Mouse (Mus musculus): Measurements from ENCODE around the gene Thada.

Gene Thada

DNA sequence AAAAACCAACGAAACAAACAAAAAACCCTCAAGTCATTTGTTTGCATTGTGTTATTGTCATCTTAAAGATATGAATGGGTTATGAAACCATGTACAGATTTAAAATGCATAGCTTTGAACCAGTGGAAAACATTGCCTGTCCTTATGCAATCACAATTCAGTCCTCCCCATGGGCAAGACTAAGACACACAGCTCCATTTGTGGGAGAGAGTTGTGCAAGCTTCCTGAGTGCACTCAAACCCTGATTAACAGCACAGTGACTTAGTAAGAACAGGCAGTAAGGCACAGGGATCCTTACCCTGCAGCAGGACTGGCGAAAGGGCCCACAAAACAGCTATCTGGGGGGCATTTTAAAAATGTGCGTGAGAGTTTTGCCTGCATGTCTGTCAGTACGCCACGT is 11.2 kb upstream of the Thada start:
- DNase-seq (ENCODE audit: low spot score in 2 of 2) = no peak

DNA sequence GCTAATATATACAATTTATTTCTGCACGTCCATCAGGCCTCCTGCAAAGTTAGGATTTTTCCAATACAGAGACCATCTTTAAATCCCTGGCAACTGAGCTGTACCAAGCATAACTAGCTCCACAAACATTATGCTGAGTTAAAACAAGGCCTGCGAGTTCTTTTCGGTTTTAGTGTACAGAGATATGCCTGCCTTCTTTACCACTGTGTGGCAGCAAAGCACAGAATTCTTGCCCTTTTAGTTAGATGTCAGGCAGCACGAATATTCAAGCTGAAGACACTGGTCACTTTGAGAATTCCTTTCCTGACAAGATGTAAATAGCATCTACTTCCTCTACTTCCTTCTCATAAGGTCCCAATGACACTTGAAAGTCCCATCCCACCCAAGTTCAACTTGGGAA is 8.3 kb upstream of the Thada start:
- DNase-seq (ENCODE audit: low spot score in 2 of 2) = no peak

DNA sequence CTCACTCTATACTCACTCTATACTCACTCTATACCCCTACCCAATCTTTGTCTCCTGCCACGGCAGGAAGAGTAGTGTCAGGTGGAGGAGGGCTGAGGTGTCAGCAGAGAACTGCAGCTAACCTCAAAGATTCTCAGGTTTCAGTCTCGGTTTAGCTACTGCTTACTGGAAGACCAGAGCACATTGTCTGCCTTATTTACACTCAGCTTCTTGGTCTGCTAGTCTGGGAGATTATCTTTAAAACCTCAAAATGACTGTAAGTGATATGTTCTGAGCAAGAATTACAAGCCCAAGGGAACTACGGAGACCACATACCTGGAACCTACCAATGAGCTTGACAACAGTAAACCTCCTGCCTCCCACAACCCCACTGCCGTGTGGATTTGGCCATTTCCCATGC is 31.0 kb downstream of the Thada start:
- DNase-seq (ENCODE audit: low spot score in 2 of 2) = no peak

DNA sequence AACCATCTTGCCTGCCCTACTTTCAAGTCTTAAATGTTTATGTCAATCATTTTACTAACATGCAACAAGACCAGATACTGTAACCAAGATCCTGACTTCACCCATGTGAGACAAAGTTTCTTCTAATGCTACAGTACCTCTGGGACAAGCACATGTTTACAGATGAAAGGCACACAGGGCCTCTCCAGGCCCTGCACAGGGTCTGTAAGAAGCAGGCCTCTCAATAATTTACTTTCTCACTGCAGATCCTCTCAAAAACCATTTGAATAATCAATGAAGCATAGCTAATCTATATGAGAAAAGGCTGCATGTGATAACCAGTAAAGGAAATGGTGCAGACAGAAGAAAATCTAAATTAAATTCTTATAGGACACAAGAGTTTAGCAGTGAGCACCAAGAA is 31.8 kb downstream of the Thada start:
- no peak for DNase-seq (ENCODE audit: low spot score in 2 of 2)

DNA sequence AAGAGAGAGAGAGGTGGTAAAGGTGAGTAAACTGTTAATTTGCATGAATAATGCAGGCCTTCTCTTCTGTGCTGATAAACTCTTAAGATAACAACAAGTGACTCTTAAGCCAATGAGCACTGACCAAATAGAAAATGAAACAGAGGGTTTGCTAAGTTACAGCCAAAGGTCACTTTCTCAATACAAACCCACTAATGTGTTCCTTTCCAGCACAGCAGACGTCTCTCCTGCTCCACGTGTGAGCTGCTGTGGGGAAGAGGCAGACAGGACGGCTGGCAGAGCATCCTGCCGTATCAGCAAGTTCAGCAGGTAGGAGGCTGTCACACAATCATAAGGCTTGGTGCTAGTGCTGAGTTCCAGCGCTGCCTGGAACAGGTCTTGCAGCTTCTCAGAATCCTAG is 34.0 kb downstream of the Thada start:
- no peak for DNase-seq (ENCODE audit: low spot score in 2 of 2)

DNA sequence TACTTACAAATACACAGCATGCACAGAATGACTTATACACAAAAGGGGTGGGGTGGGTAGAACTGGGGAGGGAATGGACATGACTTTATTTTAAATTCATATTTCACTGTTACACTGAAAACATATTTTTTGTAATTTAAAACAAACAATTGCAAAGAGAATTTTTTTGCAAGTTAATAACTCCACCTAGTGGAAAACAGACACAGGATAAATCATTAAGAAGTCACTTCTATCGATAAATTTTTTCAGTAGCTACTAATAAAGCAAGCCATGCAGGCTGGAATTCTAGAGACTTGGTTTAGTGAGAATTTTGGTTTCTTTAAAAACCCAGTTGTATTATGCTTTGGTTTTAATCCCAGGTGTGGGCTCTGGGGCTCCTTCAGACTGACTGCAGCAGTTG is 41.7 kb downstream of the Thada start:
- no peak for DNase-seq (ENCODE audit: low spot score in 2 of 2)

DNA sequence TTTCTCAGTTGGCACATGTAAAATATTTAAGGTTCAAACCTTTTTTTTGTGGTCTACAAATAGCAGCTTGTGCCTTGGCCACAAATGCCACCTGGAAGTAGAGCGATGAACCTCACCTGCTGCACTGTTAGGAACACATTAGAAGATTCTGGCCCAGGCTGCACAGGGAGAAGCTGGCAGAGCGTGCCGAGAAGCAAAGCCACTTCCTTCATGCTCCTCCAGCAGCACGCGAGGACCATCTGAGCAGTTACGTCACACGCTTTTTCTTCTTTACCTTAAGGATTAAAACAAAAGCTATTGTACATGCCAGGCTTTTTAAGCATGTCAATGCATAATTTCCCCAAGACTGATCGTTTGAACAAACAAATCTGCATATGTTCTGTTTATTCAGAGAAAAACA is 43.1 kb downstream of the Thada start:
- DNase-seq (ENCODE audit: low spot score in 2 of 2) = no peak

DNA sequence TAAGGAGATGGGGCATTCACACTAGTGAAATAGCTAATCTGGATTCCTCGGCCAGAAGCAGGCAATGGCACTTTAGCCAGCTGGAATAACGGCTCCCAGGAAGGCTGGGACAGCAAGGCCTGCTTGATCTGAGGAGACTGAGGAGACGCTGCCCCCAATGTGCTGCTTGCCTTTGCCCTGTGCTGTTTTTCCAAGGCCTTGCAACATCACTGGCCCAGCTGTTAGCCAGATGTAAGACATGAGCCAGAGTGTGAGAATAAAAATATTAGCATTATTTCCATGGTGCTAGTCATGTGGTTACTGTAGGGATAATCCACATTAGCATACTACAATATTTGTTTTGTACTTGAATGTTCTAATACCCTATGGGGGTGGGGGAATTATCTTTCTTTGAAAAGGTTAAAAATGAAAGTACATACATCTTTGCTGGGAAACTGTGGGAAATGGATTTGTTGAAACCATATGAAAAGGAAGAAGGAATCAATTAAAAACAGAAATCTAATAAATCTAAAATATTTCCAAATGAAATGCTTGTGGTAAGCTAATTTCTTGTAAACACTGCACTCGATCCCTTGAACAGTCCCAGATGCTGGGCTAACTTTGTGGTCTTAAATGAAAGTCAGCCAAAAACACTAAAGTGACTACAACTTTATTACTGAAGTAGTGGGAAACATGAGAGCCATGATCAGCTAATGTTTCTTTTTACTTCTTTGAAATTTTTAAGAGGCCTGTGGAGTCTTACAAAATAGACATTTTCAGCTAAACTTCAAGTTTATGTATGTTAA is 43.8 kb downstream of the Thada start:
- DNase-seq (ENCODE audit: low spot score in 2 of 2) = peak; percentile 20 to 71

DNA sequence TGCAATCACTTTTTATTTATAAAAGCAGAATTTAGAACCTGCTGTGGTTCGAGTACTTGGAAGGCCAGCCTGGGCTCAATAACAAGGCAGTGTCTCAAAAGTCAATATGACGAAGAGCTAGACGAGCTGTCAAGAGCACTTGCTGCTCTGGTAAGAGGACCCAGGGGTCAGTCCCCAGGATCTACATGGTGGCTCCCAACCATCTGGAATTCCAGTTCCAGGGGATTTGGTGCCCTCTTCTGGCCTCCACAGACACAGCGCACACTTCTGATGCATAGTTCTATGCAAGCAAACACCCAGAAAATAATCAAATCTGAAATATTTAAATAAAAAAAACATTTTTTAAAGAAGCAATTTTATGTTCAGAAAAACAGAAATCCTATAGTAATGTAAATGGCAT is 45.0 kb downstream of the Thada start:
- no peak for DNase-seq (ENCODE audit: low spot score in 2 of 2)

DNA sequence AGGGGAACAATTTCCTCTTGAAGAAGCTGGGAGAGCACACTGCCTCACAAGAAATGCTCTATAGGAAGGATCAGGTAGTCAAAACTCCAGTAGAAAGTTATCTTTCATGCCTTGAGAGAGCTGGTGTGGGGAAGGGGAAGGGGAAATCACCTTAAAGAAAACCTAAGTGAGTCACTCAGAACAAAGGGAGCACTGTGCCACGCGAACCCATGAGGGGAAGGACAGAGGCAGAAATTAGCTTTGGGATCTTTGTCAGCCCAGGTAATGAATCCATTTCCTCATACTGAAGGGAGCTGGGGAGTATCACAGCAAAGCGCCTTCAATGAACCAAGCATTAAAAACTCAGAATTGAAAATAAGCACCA is 45.7 kb downstream of the Thada start:
- no peak for DNase-seq (ENCODE audit: low spot score in 2 of 2)

DNA sequence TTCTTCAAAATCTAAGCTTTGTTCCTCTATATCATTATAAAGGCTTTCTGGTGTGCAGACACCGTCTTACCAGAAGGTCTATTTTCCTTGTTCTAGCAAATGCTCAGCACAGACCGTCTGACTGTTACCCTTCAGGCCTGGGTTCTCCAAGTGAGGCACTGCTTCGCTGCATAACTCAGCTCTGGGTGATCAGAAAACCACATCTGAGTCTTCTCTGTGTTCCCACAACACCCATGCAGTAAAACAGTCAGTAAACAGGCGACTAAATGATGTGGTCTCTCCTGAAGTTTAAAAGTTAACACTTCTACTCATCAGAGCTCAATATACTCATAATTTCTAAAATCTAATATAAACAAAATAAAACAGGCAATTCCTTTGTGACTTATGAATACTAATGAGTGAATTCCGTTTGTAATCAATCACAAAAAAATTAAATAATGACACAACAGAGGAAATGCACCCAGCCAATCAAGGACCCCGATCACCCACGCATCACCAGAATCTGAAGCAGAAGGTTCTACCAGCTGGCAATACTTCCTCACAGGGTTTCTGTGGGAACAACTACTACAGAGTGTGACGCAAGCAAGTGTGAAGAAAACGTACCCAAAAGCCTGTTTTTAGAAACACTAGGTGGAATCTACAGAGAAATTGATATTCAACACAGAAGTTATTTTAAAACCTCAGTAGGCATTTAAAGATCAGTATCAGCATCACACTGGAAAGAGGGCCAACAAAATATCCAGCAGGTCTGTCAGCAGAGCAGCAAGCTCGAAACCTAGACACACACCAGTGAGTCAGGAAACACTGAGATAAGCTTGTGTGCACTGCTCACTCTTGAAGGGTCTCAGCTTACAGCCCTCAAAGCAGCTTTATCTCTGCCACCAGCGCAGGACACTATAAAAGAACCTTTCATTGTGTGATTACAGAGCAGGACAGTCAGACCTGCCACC is 46.4 kb downstream of the Thada start:
- peak in 1 of 2 experiments; percentile 15 for DNase-seq (ENCODE audit: low spot score in 2 of 2)

DNA sequence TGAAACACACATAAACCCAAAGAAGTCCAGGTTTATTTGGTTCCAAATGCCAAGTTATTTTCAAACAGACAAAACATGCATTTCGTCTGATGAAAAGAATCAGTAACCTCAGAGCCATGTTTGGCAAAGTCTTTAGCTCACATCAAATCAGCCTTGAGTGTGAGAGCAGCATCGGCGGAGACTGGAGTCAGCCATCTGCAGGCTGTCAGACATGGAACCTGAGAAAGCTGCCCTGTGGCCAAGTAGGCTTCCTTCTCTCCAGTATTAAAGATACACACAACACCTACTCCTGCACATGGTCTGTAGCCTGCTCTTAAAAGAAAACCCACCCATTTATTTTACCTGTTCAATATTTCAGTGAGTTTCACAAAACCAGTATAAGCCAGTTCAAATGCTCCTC is 50.1 kb downstream of the Thada start:
- DNase-seq (ENCODE audit: low spot score in 2 of 2) = no peak

DNA sequence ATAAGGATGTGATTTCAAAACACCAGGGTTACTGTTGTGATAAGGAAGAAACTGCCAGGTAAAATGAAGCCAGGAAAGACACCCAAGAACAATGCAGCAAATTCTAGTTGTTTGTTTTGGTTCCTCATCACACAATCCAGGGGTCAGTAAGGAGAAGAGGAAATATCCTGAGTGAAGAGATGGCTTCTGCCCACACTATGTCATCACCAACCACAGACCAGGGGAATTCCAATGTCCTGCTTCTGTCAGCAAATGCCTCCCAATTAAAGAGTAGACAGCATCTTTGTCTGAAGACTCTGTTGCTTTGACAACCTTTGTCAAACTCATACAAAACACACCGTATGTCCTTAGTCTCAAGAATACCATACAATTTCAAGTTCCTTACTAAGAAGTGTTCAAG is 57.3 kb downstream of the Thada start:
- no peak for DNase-seq (ENCODE audit: low spot score in 2 of 2)

DNA sequence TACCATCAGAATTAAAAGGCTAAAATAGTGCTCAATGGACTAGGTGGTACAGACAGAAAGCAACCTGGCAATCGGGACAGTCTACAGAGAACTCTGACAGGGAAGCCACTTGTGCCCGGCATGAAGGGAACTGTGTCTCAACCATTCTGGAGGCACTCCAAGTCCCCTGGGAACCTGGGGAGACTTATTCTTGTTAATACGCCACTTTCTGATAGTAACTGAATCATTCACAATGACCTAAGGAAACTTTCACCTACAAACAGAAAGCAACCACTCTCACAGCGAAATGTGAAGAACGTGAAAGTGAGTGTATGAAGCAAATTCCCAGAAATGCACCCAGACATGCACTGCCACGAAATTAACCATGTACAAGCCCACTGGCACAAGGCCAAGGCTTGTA is 60.4 kb downstream of the Thada start:
- peak in 1 of 2 experiments; percentile 70 for DNase-seq (ENCODE audit: low spot score in 2 of 2)

DNA sequence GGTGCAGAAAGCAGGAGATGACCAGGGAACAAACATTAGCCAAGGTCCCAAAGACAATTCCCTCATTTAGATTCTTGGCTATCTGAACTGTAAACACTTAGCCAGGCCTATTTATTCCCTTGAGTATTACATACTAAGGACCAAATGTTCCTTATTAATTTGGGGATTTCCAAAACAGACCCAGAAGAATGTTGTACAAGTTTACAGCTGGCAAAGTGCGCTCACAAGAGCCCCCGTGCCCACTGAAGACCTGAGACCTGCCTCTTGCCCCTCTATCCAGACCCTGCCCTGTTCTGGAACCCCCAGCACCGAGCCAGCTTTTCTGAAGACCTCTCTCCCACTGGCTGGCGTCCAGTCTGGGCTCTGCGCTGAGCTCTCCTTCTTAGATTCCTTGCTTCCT is 64.2 kb downstream of the Thada start:
- no peak for DNase-seq (ENCODE audit: low spot score in 2 of 2)

DNA sequence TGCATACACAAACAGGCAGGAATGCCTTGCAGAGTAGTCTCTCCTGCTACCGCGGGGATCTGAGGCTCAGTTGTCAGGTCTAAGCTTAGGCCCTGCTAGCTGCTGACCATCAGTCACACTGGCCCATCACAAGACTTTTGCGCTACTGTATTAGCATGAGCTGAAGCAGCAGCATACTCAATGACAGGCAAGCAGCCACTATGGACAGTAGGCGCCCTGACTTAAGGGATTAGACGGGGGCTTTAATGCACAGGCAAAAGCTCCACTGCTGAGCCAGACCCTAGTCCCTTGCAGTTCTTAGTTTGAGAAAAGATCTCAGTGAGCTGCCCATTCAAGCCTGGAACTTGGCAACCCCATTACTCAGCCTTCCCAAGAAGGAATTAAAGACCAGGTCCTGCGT is 66.6 kb downstream of the Thada start:
- no peak for DNase-seq (ENCODE audit: low spot score in 2 of 2)

DNA sequence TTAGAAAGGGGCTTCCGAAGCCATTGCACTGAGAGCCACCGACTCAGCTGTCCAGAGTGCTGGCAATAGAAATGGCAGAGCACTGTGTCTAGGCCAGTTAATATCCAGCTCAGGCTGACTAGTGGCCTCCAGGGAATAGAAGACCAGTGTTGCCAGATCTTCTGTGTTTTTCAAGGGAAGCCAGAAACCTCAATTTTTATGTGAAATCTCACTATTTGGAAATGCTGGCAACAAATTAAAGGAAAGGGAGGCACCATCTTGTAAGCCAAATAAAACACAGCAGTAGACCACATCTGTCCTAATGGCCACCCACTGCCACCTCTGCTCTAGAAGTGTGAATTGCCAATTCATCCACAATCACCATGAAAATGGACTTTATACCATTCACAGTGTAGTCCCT is 76.0 kb downstream of the Thada start:
- no peak for DNase-seq (ENCODE audit: low spot score in 2 of 2)

DNA sequence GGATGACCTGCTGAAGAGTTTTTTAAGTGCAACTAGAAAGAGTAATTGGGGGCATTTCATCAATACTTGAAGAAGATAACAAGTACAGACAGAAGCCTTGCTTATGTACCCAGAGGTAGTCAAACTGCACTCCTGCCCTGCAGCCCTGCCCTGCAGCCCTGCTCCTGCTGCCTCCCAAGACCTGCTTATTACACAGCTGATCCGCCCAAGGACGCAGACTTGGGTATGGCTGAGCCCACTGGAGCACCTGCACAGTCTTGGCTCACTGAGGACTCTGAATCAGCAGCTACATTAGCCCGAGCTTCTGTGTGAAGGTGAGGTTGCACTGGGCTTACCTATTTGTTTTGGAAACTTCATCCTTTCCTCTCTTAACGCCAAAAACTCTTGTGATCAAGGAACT is 79.8 kb downstream of the Thada start:
- no peak for DNase-seq (ENCODE audit: low spot score in 2 of 2)

DNA sequence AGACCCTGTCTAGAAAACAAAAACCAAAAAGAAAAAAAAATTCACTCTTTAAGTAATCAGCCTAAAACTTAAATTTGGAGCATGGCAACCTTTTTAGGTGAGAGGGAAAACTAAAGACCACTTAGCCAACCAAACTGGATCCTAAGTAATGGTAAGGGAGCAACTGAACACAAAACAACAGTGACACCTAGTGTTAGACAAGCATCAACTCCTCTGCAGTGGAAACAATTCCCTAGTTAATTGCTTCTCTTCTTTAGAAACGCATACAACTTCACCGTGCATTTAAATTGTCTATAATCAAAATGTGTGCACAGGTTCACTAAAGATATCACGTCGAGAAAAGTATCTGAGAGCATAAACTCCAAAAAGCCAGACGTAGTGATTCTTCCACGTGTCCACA is 80.3 kb downstream of the Thada start:
- DNase-seq (ENCODE audit: low spot score in 2 of 2) = no peak

DNA sequence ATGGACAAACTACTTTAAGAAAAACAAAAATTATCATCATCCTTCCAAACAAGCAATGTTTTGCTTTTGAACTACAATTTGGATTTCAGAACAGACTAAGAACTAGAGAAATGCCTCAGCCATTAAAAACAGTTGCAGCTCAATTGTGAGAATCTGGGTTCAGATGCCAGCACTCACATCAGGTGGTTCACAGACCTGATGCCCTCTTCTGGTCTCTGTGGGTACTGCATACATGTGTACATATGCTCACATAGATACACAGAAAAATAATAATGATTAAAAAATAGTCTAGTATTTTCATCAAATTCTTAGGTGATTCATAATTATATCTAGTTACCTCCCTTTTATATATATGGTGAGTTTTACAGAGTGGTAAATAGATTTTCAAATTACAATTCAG is 81.3 kb downstream of the Thada start:
- no peak for DNase-seq (ENCODE audit: low spot score in 2 of 2)

DNA sequence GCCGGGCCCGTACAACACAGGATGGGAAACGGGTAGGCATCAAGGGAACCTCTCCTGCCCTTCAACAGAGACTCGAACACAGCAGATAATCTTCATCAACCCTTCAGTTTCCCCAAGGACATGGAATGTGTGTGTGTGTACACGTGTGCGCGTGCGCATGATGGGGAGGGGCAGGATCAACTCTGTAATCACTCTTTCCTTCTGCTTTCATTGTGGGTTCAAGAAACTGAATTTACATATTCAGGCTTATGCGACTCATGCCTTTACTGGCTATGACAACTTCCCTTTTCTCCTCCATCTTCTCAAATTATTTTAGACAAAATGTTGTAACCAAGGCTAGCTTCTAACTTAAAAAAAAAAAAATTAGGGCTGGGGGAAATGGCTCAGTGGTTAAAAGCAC is 85.7 kb downstream of the Thada start:
- no peak for DNase-seq (ENCODE audit: low spot score in 2 of 2)

DNA sequence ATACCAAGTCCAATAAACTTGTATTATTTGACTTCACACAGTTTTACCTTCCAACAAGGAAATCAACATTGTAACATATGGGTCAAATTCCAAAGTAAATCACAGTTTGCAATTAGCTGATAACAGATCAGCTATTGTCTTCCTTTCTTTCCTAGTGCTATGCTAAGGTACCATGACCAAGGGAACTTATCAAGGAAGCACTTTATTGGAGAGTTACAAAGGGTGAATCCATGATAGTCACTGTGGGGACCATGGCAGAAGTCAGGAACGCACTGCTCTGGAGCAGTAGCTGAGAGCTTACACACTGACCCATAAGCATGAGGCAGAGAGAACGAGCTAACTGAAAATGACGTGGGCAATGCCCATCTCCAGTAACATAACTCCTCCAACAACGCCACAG is 89.1 kb downstream of the Thada start:
- no peak for DNase-seq (ENCODE audit: low spot score in 2 of 2)

DNA sequence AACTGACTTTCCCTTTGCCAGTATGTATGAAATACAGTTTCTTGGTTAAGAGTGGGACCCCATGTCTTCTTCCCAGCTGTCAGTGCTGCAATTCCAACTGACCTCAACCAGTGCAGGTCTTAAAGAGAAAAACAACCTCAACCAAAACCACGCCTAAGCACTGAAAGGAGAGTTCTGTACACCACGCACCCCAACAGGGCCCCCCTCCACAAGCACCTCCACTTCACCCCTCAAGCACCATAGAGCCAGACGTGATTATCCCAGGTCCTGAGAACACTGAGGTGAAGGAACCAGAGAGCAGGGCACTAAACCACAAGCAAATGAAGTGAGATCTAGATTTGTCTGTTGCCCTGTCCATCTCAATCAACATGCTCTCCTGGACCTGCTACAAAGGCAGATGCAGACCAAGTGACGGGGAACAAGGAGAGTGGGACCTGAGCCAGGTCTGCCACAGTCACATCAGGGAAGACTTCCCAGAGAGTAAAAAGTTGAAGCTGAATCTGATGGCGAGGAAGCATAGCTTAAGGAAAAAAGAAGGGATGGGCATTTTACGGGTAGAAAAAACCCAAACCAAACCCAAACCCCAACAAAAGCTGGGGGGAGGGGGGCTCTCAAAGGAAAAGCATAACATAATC is 93.5 kb downstream of the Thada start:
- no peak for DNase-seq (ENCODE audit: low spot score in 2 of 2)
